Mouse (Mus musculus) layer of hippocampus, adult 2 months (tissue): Measurements from ENCODE around the gene Slc13a2. TPM values are rescaled to one million over a fixed set of nuclear protein-coding genes. Genes with fewer than 3 reads are reported as not detected.

ENCODE experiments used
- DNase-seq, 2 experiments: peaks; one replicate each; pipeline ENCODE4 v3.0.0; 2022; ENCODE audit warnings: low spot score in 2 of 2
- H3K27ac ChIP-seq: fragments of 200-600 bp; 2 replicates; pipeline ENCODE4 v1.8.1; 2022
- H3K4me3 ChIP-seq: fragments of 200-600 bp; 2 replicates; pipeline ENCODE4 v1.8.1; 2022; ENCODE audit warnings: mild to moderate bottlenecking
- CTCF ChIP-seq: fragments of 200-600 bp; conservative IDR thresholded peaks from 2 replicates; pipeline ENCODE4 v1.8.1; 2022; ENCODE audit warnings: antibody characterized with exemption, mild to moderate bottlenecking, moderate library complexity
- total RNA-seq, 2 experiments: library from RNA; stranded (reverse); gene quantifications; 2 replicates each; pipeline ENCODE4 v1.2.3; 2021

Gene Slc13a2
- total RNA-seq, 2 experiments from 2014 or later = not detected

GRCm38 (mm10) chr11:78399680-78400079 lies 22.3 kb downstream of the Slc13a2 start:
- Histone ChIP-seq H3K27ac (no peak overlapping the region), H3K4me3 (no peak overlapping the region)
- DNase-seq = peak; percentile 76 to 88
- TF ChIP-seq CTCF = peak; percentile 100; the same call in 1 of the 2 replicates

GRCm38 (mm10) chr11:78398212-78398611 lies 23.8 kb downstream of the Slc13a2 start:
- Histone ChIP-seq H3K27ac (no peak overlapping the region), H3K4me3 (no peak overlapping the region)
- no peak for DNase-seq
- no peak for TF ChIP-seq CTCF

- DNase-seq = peak; percentile 23 to 50
- TF ChIP-seq CTCF = peak; percentile 87
- no peak overlapping the region for H3K4me3 ChIP-seq
- H3K27ac ChIP-seq = no peak overlapping the region
These were observed 24.6 kb downstream of the Slc13a2 start for GRCm38 (mm10) chr11:78397397-78397796.

- no peak overlapping the region for H3K4me3 ChIP-seq
- no peak overlapping the region for H3K27ac ChIP-seq
- no peak for DNase-seq
- TF ChIP-seq CTCF = no peak
These were observed 25.1 kb downstream of the Slc13a2 start for GRCm38 (mm10) chr11:78396950-78397349.

GRCm38 (mm10) chr11:78392728-78393127 lies 29.3 kb downstream of the Slc13a2 start:
- DNase-seq = no peak
- TF ChIP-seq CTCF = no peak
- H3K27ac ChIP-seq = no peak overlapping the region
- no peak overlapping the region for H3K4me3 ChIP-seq

GRCm38 (mm10) chr11:78386508-78387043 lies 35.4 kb downstream of the Slc13a2 start, which contains the start of gene Foxn1:
Gene Foxn1 (minus strand): TSS chr11:78386558.
- Histone ChIP-seq H3K27ac (no peak within 1 kb of the TSS), H3K4me3 (no peak within 1 kb of the TSS)
- no peak for TF ChIP-seq CTCF
- no peak for DNase-seq

GRCm38 (mm10) chr11:78385776-78386175 lies 36.2 kb downstream of the Slc13a2 start:
- H3K27ac ChIP-seq = no peak overlapping the region
- no peak for TF ChIP-seq CTCF
- H3K4me3 ChIP-seq = no peak overlapping the region
- no peak for DNase-seq

- no peak overlapping the region for H3K27ac ChIP-seq
- DNase-seq = no peak
- no peak for TF ChIP-seq CTCF
- H3K4me3 ChIP-seq = no peak overlapping the region
These were observed 39.3 kb downstream of the Slc13a2 start for GRCm38 (mm10) chr11:78382701-78383100.

GRCm38 (mm10) chr11:78382286-78382685 lies 39.7 kb downstream of the Slc13a2 start:
- DNase-seq = peak; percentile 39 to 47
- TF ChIP-seq CTCF = no peak
- Histone ChIP-seq H3K4me3 (no peak overlapping the region), H3K27ac (no peak overlapping the region)

GRCm38 (mm10) chr11:78380996-78381395 lies 41.0 kb downstream of the Slc13a2 start:
- Histone ChIP-seq H3K27ac (no peak overlapping the region), H3K4me3 (no peak overlapping the region)
- TF ChIP-seq CTCF = no peak
- DNase-seq = no peak

- Histone ChIP-seq H3K4me3 (no peak overlapping the region), H3K27ac (no peak overlapping the region)
- no peak for DNase-seq
- no peak for TF ChIP-seq CTCF
These were observed 41.7 kb downstream of the Slc13a2 start for GRCm38 (mm10) chr11:78380351-78380750.

- TF ChIP-seq CTCF = no peak
- DNase-seq = no peak
- H3K4me3 ChIP-seq = no peak overlapping the region
- H3K27ac ChIP-seq = no peak overlapping the region
These were observed 44.4 kb downstream of the Slc13a2 start for GRCm38 (mm10) chr11:78377549-78378159.

- no peak overlapping the region for H3K4me3 ChIP-seq
- no peak for DNase-seq
- no peak for TF ChIP-seq CTCF
- no peak overlapping the region for H3K27ac ChIP-seq
These were observed 47.9 kb downstream of the Slc13a2 start for GRCm38 (mm10) chr11:78374147-78374546.

GRCm38 (mm10) chr11:78372610-78373009 lies 49.4 kb downstream of the Slc13a2 start:
- TF ChIP-seq CTCF = no peak
- Histone ChIP-seq H3K4me3 (no peak overlapping the region), H3K27ac (no peak overlapping the region)
- no peak for DNase-seq

- DNase-seq = no peak
- H3K4me3 ChIP-seq = no peak overlapping the region
- no peak overlapping the region for H3K27ac ChIP-seq
- no peak for TF ChIP-seq CTCF
These were observed 49.9 kb downstream of the Slc13a2 start for GRCm38 (mm10) chr11:78372166-78372565.
